Mouse (Mus musculus): ENCODE data around the gene Tmem108.

The Tmem108 gene

GRCm38 (mm10) chr9:103524600-103524999 lies 237.0 kb downstream of the Tmem108 start:
- Histone ChIP-seq H3K27me3 (ENCODE audit: insufficient read depth, low read length) (no peaks in the 10 kb centered on the region), H3K36me3 (ENCODE audit: insufficient read depth, low read length) (no peaks in the 10 kb centered on the region), H3K4me1 (replicated peaks; ENCODE audit: low read depth, low read length) (peaks cover 30% of the 10 kb centered on the region), H3K4me3 (replicated peaks; ENCODE audit: low read length) (no peak overlapping the region), H3K9me3 (ENCODE audit: low read length) (no peaks in the 10 kb centered on the region)
- TF ChIP-seq POU5F1 (IDR thresholded peaks at IDR 0.05; ENCODE audit: borderline replicate concordance, low read length) (no peak), CTCF (conservative IDR thresholded peaks at IDR 0.05; ENCODE audit: low read length) (no peak), NANOG (IDR thresholded peaks at IDR 0.05; ENCODE audit: borderline replicate concordance, low read length) (no peak)

- H3K4me1 ChIP-seq (replicated peaks; ENCODE audit: low read depth, low read length), result peaks cover 30% of the 10 kb centered on the region
- H3K27me3 ChIP-seq (ENCODE audit: insufficient read depth, low read length), result no peaks in the 10 kb centered on the region
- H3K36me3 ChIP-seq (ENCODE audit: insufficient read depth, low read length), result no peaks in the 10 kb centered on the region
- no peak overlapping the region for H3K4me3 ChIP-seq (replicated peaks; ENCODE audit: low read length)
- no peaks in the 10 kb centered on the region for H3K9me3 ChIP-seq (ENCODE audit: low read length)
- no peak for TF ChIP-seq NANOG (IDR thresholded peaks at IDR 0.05; ENCODE audit: borderline replicate concordance, low read length)
- no peak for TF ChIP-seq CTCF (conservative IDR thresholded peaks at IDR 0.05; ENCODE audit: low read length)
- no peak for TF ChIP-seq POU5F1 (IDR thresholded peaks at IDR 0.05; ENCODE audit: borderline replicate concordance, low read length)
These were observed 237.8 kb downstream of the Tmem108 start for GRCm38 (mm10) chr9:103523742-103524403.

GRCm38 (mm10) chr9:103523008-103523407 lies 238.6 kb downstream of the Tmem108 start:
- TF ChIP-seq POU5F1 (IDR thresholded peaks at IDR 0.05; ENCODE audit: borderline replicate concordance, low read length) (no peak), NANOG (IDR thresholded peaks at IDR 0.05; ENCODE audit: borderline replicate concordance, low read length) (no peak), CTCF (conservative IDR thresholded peaks at IDR 0.05; ENCODE audit: low read length) (no peak)
- H3K4me3 ChIP-seq (replicated peaks; ENCODE audit: low read length), result no peak overlapping the region

GRCm38 (mm10) chr9:103513884-103514283 lies 247.8 kb downstream of the Tmem108 start:
- H3K36me3 ChIP-seq (ENCODE audit: insufficient read depth, low read length), result no peaks in the 10 kb centered on the region
- H3K27me3 ChIP-seq (ENCODE audit: insufficient read depth, low read length), result no peaks in the 10 kb centered on the region
- TF ChIP-seq POU5F1 (IDR thresholded peaks at IDR 0.05; ENCODE audit: borderline replicate concordance, low read length) (peak; percentile 45; the same call in 1 of the 2 replicates), NANOG (IDR thresholded peaks at IDR 0.05; ENCODE audit: borderline replicate concordance, low read length) (peak; percentile 23; the same call in 1 of the 2 replicates), CTCF (conservative IDR thresholded peaks at IDR 0.05; ENCODE audit: low read length) (no peak)
- H3K4me1 ChIP-seq (replicated peaks; ENCODE audit: low read depth, low read length), result peaks cover 36% of the 10 kb centered on the region
- H3K9me3 ChIP-seq (ENCODE audit: low read length), result no peaks in the 10 kb centered on the region
- no peak overlapping the region for H3K4me3 ChIP-seq (replicated peaks; ENCODE audit: low read length)

More at GRCm38 (mm10) chr9:103523008-103523407, 238.6 kb downstream of the Tmem108 start:
- no peaks in the 10 kb centered on the region for H3K27me3 ChIP-seq (ENCODE audit: insufficient read depth, low read length)
- peaks cover 30% of the 10 kb centered on the region for H3K4me1 ChIP-seq (replicated peaks; ENCODE audit: low read depth, low read length)
- H3K36me3 ChIP-seq (ENCODE audit: insufficient read depth, low read length), result no peaks in the 10 kb centered on the region
- no peaks in the 10 kb centered on the region for H3K9me3 ChIP-seq (ENCODE audit: low read length)

GRCm38 (mm10) chr9:103512257-103512656 lies 249.4 kb downstream of the Tmem108 start:
- H3K9me3 ChIP-seq (ENCODE audit: low read length), result no peaks in the 10 kb centered on the region
- peaks cover 48% of the 10 kb centered on the region for H3K4me1 ChIP-seq (replicated peaks; ENCODE audit: low read depth, low read length)
- TF ChIP-seq CTCF (conservative IDR thresholded peaks at IDR 0.05; ENCODE audit: low read length), result no peak
- TF ChIP-seq NANOG (IDR thresholded peaks at IDR 0.05; ENCODE audit: borderline replicate concordance, low read length), result no peak
- TF ChIP-seq POU5F1 (IDR thresholded peaks at IDR 0.05; ENCODE audit: borderline replicate concordance, low read length), result no peak
- H3K4me3 ChIP-seq (replicated peaks; ENCODE audit: low read length), result no peak overlapping the region
- no peaks in the 10 kb centered on the region for H3K27me3 ChIP-seq (ENCODE audit: insufficient read depth, low read length)
- no peaks in the 10 kb centered on the region for H3K36me3 ChIP-seq (ENCODE audit: insufficient read depth, low read length)

GRCm38 (mm10) chr9:103506968-103507584 lies 254.6 kb downstream of the Tmem108 start:
- Histone ChIP-seq H3K9me3 (ENCODE audit: low read length) (peaks cover 9% of the 10 kb centered on the region), H3K36me3 (ENCODE audit: insufficient read depth, low read length) (no peaks in the 10 kb centered on the region), H3K4me1 (replicated peaks; ENCODE audit: low read depth, low read length) (peaks cover 43% of the 10 kb centered on the region), H3K4me3 (replicated peaks; ENCODE audit: low read length) (0 out of 2 replicates have a peak overlapping the region, but pooled peaks have one; percentile 11), H3K27me3 (ENCODE audit: insufficient read depth, low read length) (no peaks in the 10 kb centered on the region)
- TF ChIP-seq POU5F1 (IDR thresholded peaks at IDR 0.05; ENCODE audit: borderline replicate concordance, low read length) (no peak), CTCF (conservative IDR thresholded peaks at IDR 0.05; ENCODE audit: low read length) (no peak), NANOG (IDR thresholded peaks at IDR 0.05; ENCODE audit: borderline replicate concordance, low read length) (no peak)

- Histone ChIP-seq H3K36me3 (ENCODE audit: insufficient read depth, low read length) (no peaks in the 10 kb centered on the region), H3K4me3 (replicated peaks; ENCODE audit: low read length) (no peak overlapping the region), H3K4me1 (replicated peaks; ENCODE audit: low read depth, low read length) (peaks cover 48% of the 10 kb centered on the region), H3K27me3 (ENCODE audit: insufficient read depth, low read length) (0 out of 2 replicates have a peak, but pooled peaks cover 2% of the 10 kb centered on the region), H3K9me3 (ENCODE audit: low read length) (peaks cover 9% of the 10 kb centered on the region)
- TF ChIP-seq NANOG (IDR thresholded peaks at IDR 0.05; ENCODE audit: borderline replicate concordance, low read length) (no peak), CTCF (conservative IDR thresholded peaks at IDR 0.05; ENCODE audit: low read length) (no peak), POU5F1 (IDR thresholded peaks at IDR 0.05; ENCODE audit: borderline replicate concordance, low read length) (no peak)
These were observed 256.6 kb downstream of the Tmem108 start for GRCm38 (mm10) chr9:103505067-103505466.

GRCm38 (mm10) chr9:103504646-103505045 lies 257.0 kb downstream of the Tmem108 start:
- H3K36me3 ChIP-seq (ENCODE audit: insufficient read depth, low read length), result no peaks in the 10 kb centered on the region
- peaks cover 48% of the 10 kb centered on the region for H3K4me1 ChIP-seq (replicated peaks; ENCODE audit: low read depth, low read length)
- TF ChIP-seq NANOG (IDR thresholded peaks at IDR 0.05; ENCODE audit: borderline replicate concordance, low read length), result no peak
- TF ChIP-seq CTCF (conservative IDR thresholded peaks at IDR 0.05; ENCODE audit: low read length), result no peak
- TF ChIP-seq POU5F1 (IDR thresholded peaks at IDR 0.05; ENCODE audit: borderline replicate concordance, low read length), result no peak
- no peak overlapping the region for H3K4me3 ChIP-seq (replicated peaks; ENCODE audit: low read length)
- H3K9me3 ChIP-seq (ENCODE audit: low read length), result peaks cover 9% of the 10 kb centered on the region
- H3K27me3 ChIP-seq (ENCODE audit: insufficient read depth, low read length), result 0 out of 2 replicates have a peak, but pooled peaks cover 2% of the 10 kb centered on the region
